Comparison of ENCODE assay signal across 8 mouse cellular contexts in genomic region chr8:125574280-125574679, GRCm38 (mm10). TPM values are rescaled to one million over a fixed set of nuclear protein-coding genes. Genes with fewer than 3 reads are reported as not detected.
A peak's percentile ranks its signal among the peaks of the same experiment; 100 is the strongest.
DNase-seq lines count a peak whose midpoint lies in the region; ATAC-seq lines count a peak whose summit lies in the region.

No protein-coding gene starts in this region.

- H3K4me2 ChIP-seq in hindbrain, embryonic 12.5 days (replicated peaks): no peak overlapping the region

- WGBS in hindbrain, embryonic 10.5 days: 35% methylated on average over 4 of the region's 4 CpGs
- WGBS in hindbrain, embryonic 12.5 days: 27% methylated on average over 4 of the region's 4 CpGs

- no peak for ATAC-seq in hindbrain, embryonic 12.5 days (ENCODE audit: low FRiP score)
- peak; percentile 51; the same call in 1 of the 2 replicates for ATAC-seq in common myeloid progenitor, adult 5-6 weeks (replicated peaks; ENCODE audit: low read depth, poor library complexity, severe bottlenecking)
- peak; percentile 47 for ATAC-seq in megakaryocyte progenitor cell, adult 5-6 weeks (replicated peaks; ENCODE audit: poor library complexity)

- DNase-seq in hindbrain, embryonic 10.5 days (ENCODE audit: low spot score): peak; percentile 23
- DNase-seq in thymus, postnatal 14 days: peak; percentile 49
- DNase-seq in thymus, postnatal 36 days: no peak
- no peak for DNase-seq in frontal cortex, postnatal 14 days (ENCODE audit: low spot score in 2 of 2)
- no peak for DNase-seq in ovary, postnatal 14 days (ENCODE audit: low spot score)

- no peak overlapping the region for H3K4me3 ChIP-seq in hindbrain, embryonic 10.5 days
- no peak overlapping the region for H3K4me3 ChIP-seq in hindbrain, embryonic 12.5 days

- peaks cover 24% of the 10 kb centered on the region for H3K27me3 ChIP-seq in hindbrain, embryonic 10.5 days (ENCODE audit: insufficient read depth, poor library complexity, severe bottlenecking)
- peaks cover 18% of the 10 kb centered on the region; the same call in 1 of the 2 replicates for H3K27me3 ChIP-seq in hindbrain, embryonic 12.5 days

- H3K27ac ChIP-seq in hindbrain, embryonic 10.5 days: no peak overlapping the region
- H3K27ac ChIP-seq in hindbrain, embryonic 12.5 days: no peak overlapping the region

- no peaks in the 10 kb centered on the region for H3K9me3 ChIP-seq in hindbrain, embryonic 10.5 days
- H3K9me3 ChIP-seq in hindbrain, embryonic 12.5 days (replicated peaks): 0 out of 2 replicates have a peak, but pooled peaks cover 5% of the 10 kb centered on the region

- no peak overlapping the region for H3K9ac ChIP-seq in hindbrain, embryonic 12.5 days

- H3K4me1 ChIP-seq in hindbrain, embryonic 10.5 days (replicated peaks): peaks cover 8% of the 10 kb centered on the region
- peaks cover 5% of the 10 kb centered on the region; the same call in 1 of the 2 replicates for H3K4me1 ChIP-seq in hindbrain, embryonic 12.5 days

- no peaks in the 10 kb centered on the region for H3K36me3 ChIP-seq in hindbrain, embryonic 10.5 days
- H3K36me3 ChIP-seq in hindbrain, embryonic 12.5 days: no peaks in the 10 kb centered on the region

RNA-seq across cellular contexts. Expression of gene Sipa1l2, which starts 4.7 kb away (rescaled TPM):
- polyA plus RNA-seq in hindbrain, embryonic 10.5 days (2016; fragmentation: Nextera tagmentation; extraction: Ambion mirVana): 13.9 and 20.1 TPM in 2 replicates
- polyA plus RNA-seq in hindbrain, embryonic 12.5 days (2016; fragmentation: Nextera tagmentation; extraction: Ambion mirVana): 36.4 and 37.5 TPM in 2 replicates
- total RNA-seq in common myeloid progenitor, adult 5-6 weeks (2017): 0.53 and 1.1 TPM in 2 replicates
- 0.84 and 1.5 TPM in 2 replicates for total RNA-seq in megakaryocyte progenitor cell, adult 5-6 weeks (2015)
- 2.0 and 2.3 TPM in 2 replicates for total RNA-seq in megakaryocyte progenitor cell, adult 5-6 weeks (2017)

Comparison
In these comparisons a context has a peak if more than half of its experiments do, and no peak if none do; other contexts are left out.
1. DNase-seq: peak in hindbrain, embryonic 10.5 days (single experiment) and thymus, postnatal 14 days (single experiment); none in thymus, postnatal 36 days (0 of 2), frontal cortex, postnatal 14 days (0 of 2) and ovary, postnatal 14 days (single experiment).